Mouse (Mus musculus) ES-E14 (cell line): ENCODE results near the gene Bod1. TPM values are rescaled to one million over a fixed set of nuclear protein-coding genes. Genes with fewer than 3 reads are reported as not detected.

ENCODE experiments used
- DNase-seq: peaks from one replicate; pipeline ENCODE4 v3.0.0-alpha.2; 2013; ENCODE audit warnings: low read depth, low spot score
- H3K27ac ChIP-seq: 2 replicates; pipeline ENCODE4 v1.5.1; 2012; ENCODE audit warnings: low read depth, mild to moderate bottlenecking, low read length, moderate library complexity, mixed read lengths; ENCODE audit not compliant: poor library complexity, insufficient read depth, severe bottlenecking
- H3K36me3 ChIP-seq: 2 replicates; pipeline ENCODE4 v1.6.1; 2012; ENCODE audit warnings: mild to moderate bottlenecking, low read length, moderate library complexity, mixed read lengths; ENCODE audit not compliant: control insufficient read depth, poor library complexity, insufficient read depth, severe bottlenecking
- H3K4me1 ChIP-seq, 2 experiments: fragments of 150-350 bp in 1 of 2; sonication (generic) in 1 of 2; 2 replicates each; pipeline ENCODE4 v1.6.1; 2012; ENCODE audit warnings: low read length in 2 of 2, mild to moderate bottlenecking in 1 of 2, mixed read lengths in 1 of 2; ENCODE audit not compliant: control insufficient read depth in 2 of 2, insufficient read depth in 2 of 2, poor library complexity in 1 of 2
- H3K4me3 ChIP-seq, 2 experiments: fragments of 150-350 bp in 1 of 2; sonication (generic) in 1 of 2; 2 replicates each; pipeline ENCODE4 v1.5.1; 2012; ENCODE audit warnings: low read length in 2 of 2, low read depth in 1 of 2, mild to moderate bottlenecking in 1 of 2, mixed read lengths in 1 of 2; ENCODE audit not compliant: insufficient read depth in 1 of 2, poor library complexity in 1 of 2, severe bottlenecking in 1 of 2
- H3K9ac ChIP-seq: 2 replicates; pipeline ENCODE4 v1.6.1; 2012; ENCODE audit warnings: low read depth, mild to moderate bottlenecking, low read length, mixed read lengths; ENCODE audit not compliant: poor library complexity, insufficient read depth, severe bottlenecking
- H3K9me3 ChIP-seq: fragments of 150-350 bp; sonication (generic); 2 replicates; pipeline ENCODE4 v1.6.1; 2012; ENCODE audit warnings: low read depth, mild to moderate bottlenecking, low read length; ENCODE audit not compliant: control insufficient read depth, insufficient read depth
- CHD2 ChIP-seq: IDR thresholded peaks from 2 replicates; pipeline ENCODE4 v1.6.1; 2014; ENCODE audit warnings: mild to moderate bottlenecking, low read depth, low read length, inconsistent platforms
- HCFC1 ChIP-seq: IDR thresholded peaks from 2 replicates; pipeline ENCODE4 v1.6.1; 2012; ENCODE audit warnings: low read length, inconsistent platforms, borderline replicate concordance; ENCODE audit not compliant: insufficient read depth
- MAFK ChIP-seq: IDR thresholded peaks from 2 replicates; pipeline ENCODE4 v1.6.1; 2014; ENCODE audit warnings: mild to moderate bottlenecking, low read depth, low read length, inconsistent platforms; ENCODE audit not compliant: insufficient read depth
- ZC3H11A ChIP-seq: IDR thresholded peaks from 2 replicates; pipeline ENCODE4 v1.6.1; 2012; ENCODE audit warnings: low read depth, mild to moderate bottlenecking, inconsistent platforms, low read length, borderline replicate concordance
- ZNF384 ChIP-seq: IDR thresholded peaks from 2 replicates; pipeline ENCODE4 v1.6.1; 2012; ENCODE audit warnings: low read depth, low read length, inconsistent platforms
- in situ Hi-C, 2 experiments: fragments of 600-800 bp; cut with MboI; formaldehyde crosslinking; loops; one replicate each; pipeline ENCODE4 v1.15.1; 2025; ENCODE audit warnings: low sequenced_read_pairs in 2 of 2, inconsistent platforms in 1 of 2; ENCODE audit not compliant: unreplicated experiment in 2 of 2
- total RNA-seq: library from RNA; depleted of rRNA; stranded (reverse); fragments of 300-350 nt; gene quantifications from 2 replicates; pipeline ENCODE4 v1.2.3, GENCODE M21; 2012

Bod1 gene
- total RNA-seq, 1 experiment: 72.3 TPM

DNA sequence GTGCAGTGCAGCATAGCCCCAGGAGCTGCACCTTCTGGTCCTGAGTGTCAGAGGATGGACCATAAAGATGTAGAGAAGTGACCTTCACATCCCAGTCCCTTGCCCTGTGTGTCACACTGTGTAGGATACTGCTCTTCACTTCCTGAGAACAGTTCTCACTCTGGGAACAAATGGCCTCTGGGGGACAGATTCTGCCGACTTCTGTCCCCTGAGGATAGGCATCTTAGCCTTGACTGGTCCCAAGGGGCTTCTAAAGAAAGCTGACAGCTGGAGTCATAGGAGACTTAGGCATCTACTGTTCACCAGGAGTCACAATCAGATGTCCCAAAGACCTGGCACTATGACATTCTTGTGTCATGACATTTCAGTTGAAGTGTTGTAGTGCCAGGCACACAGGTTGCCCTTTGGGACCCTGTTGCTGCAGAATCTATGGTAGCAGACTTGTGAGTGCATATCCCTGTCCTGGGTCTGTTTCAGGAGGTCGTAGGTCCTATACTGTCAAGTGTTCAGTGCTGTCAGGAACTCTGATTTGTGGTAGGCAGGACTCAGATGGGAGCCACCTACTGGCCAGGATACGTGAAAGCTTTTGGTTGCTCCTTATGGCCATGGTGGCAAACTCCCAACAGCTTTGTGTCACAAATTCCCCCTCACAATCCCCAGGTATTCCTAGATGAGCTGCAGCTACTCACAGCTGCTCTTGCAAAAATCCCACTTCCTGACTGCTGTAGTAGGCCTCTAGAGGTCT lies 30.4 kb downstream of the Bod1 start:
- TF ChIP-seq HCFC1 (no peak), CHD2 (no peak), ZC3H11A (no peak), ZNF384 (no peak), MAFK (no peak)
- no peak for DNase-seq
- Histone ChIP-seq H3K36me3 (no peaks in the 10 kb centered on the region), H3K4me3 (no peak overlapping the region), H3K27ac (no peak overlapping the region), H3K9ac (no peak overlapping the region), H3K9me3 (no peaks in the 10 kb centered on the region), H3K4me1 (no peaks in the 10 kb centered on the region)
- in situ Hi-C loops: no loop called here

DNA sequence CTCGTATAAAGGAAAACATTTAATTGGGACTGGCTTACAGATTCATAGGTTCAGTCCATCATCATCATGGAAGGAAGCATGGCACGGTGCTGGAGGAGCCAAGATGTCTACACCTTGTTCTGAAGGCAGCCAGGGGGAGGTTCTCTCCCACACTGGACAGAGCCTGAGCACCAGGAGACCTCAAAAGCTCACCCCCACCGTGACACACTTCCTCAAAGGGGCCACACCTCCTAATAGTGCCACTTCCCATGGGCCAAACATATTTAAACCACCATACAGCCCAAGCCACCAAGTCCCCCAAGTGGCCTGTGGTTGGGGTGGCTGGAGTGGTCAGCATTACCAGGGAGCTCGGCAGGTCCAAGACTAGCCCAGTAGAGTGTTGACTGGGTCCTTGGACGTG lies 31.5 kb downstream of the Bod1 start:
- no peak for DNase-seq
- Histone ChIP-seq H3K27ac (no peak overlapping the region), H3K9me3 (no peaks in the 10 kb centered on the region), H3K36me3 (no peaks in the 10 kb centered on the region), H3K4me3 (no peak overlapping the region), H3K4me1 (no peaks in the 10 kb centered on the region), H3K9ac (no peak overlapping the region)
- TF ChIP-seq ZNF384: no peak
- no peak for TF ChIP-seq HCFC1
- no peak for TF ChIP-seq CHD2
- no peak for TF ChIP-seq MAFK
- no peak for TF ChIP-seq ZC3H11A
- in situ Hi-C loops: no loop called here

DNA sequence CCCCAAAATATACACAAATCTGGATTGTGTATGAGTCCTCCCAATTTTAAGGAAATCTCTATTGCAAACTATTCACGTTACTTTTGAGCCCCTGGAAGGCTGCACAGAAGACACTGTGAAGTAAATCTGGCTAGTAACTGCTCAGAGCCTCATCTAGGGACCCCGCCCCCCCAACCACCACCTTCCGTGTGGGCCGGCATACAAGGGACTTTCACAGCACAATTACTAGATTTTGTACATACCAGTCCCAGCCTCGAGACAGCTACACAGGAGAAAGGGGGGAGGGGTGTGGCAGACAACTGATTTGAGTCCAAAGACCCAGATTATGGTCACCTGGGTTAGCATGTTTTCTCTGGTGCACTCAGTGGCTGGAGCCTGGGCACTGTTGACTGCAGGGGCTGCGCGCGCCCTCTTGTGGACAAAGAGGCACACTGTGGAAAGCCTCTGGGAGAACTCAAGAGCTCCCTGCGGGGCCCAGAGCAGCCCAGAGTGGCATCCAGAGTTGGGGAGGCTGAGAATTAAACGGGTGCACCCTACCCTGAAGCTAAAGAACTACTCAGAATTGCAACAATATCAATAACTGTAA lies 33.8 kb downstream of the Bod1 start:
- TF ChIP-seq ZC3H11A (peak; percentile 71; the same call in 1 of the 2 replicates), CHD2 (no peak)
- Histone ChIP-seq H3K36me3 (no peaks in the 10 kb centered on the region), H3K27ac (no peak overlapping the region), H3K9ac (no peak overlapping the region), H3K4me3 (no peak overlapping the region), H3K4me1 (no peaks in the 10 kb centered on the region; a peak in 1 of 4 replicates), H3K9me3 (no peaks in the 10 kb centered on the region)
- in situ Hi-C loops: no loop called here
- DNase-seq: peak; percentile 63

DNA sequence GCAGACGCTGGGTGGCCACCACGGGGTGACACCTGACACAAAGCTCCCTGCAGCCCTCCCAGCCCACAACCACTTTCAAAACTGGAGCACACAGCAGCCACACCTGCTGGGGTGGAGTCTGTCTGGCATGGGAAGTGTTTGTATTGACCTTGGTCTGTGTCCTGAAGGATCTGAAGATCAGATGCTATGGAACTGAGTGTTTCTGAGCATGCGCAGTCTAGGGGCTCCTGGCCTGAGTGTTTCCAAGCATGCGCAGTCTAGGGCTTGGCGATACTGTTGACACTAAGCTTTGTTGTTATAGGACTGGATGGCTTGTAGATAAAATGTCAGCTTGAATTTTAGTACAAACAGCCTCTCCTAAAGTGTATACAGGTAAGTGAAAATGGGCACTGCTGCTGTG lies 43.0 kb downstream of the Bod1 start:
- no peak for DNase-seq
- Histone ChIP-seq H3K4me3 (no peak overlapping the region), H3K36me3 (no peaks in the 10 kb centered on the region), H3K9me3 (no peaks in the 10 kb centered on the region), H3K9ac (no peak overlapping the region), H3K4me1 (no peaks in the 10 kb centered on the region), H3K27ac (no peak overlapping the region)
- no peak for TF ChIP-seq ZC3H11A
- in situ Hi-C loops: no loop called here

DNA sequence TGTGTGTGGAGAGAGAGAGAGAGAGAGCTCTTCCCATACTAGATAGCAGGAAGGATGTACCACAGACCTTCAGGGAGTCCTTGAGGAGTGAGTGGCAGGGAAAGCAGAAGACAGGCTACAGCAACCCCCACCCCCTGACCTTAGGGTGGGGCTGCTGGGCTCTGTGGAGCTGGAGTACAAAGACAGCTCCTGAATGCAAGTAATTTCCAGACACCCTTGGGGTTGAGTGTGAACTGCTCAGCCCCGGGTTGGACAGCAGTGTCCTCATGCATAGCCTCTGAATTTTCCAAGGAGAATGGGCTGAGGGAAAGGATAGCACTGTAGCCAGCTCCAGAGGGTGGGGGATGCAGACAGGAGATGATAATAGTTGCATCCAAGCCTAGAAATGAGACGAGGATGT lies 50.9 kb downstream of the Bod1 start:
- in situ Hi-C loops: no loop called here
- no peaks in the 10 kb centered on the region for H3K36me3 ChIP-seq

More for the DNA sequence above, 50.9 kb downstream of the Bod1 start:
- no peak overlapping the region for H3K9ac ChIP-seq
- TF ChIP-seq ZC3H11A (no peak), HCFC1 (no peak), ZNF384 (no peak), MAFK (no peak), CHD2 (no peak)
- no peak overlapping the region for H3K4me3 ChIP-seq
- H3K27ac ChIP-seq: no peak overlapping the region
- DNase-seq: no peak
- H3K4me1 ChIP-seq: no peaks in the 10 kb centered on the region
- H3K9me3 ChIP-seq: no peaks in the 10 kb centered on the region
